Mouse (Mus musculus) megakaryocyte, embryonic 14.5 days (primary cell): ENCODE measurements around the gene Dnajb7. TPM values are rescaled to one million over a fixed set of nuclear protein-coding genes. Genes with fewer than 3 reads are reported as not detected.
A peak's percentile ranks its signal among the peaks of the same experiment; 100 is the strongest.

ENCODE experiments used
- H3K27me3 ChIP-seq: replicated peaks from 2 replicates; pipeline ENCODE3; 2012; ENCODE audit warnings: inconsistent platforms
- H3K36me3 ChIP-seq: replicated peaks from 2 replicates; pipeline ENCODE3; 2012; ENCODE audit warnings: low read length, inconsistent platforms, mixed read lengths
- H3K4me1 ChIP-seq: 2 replicates; pipeline ENCODE4 v1.6.1; 2012; ENCODE audit warnings: inconsistent platforms
- H3K4me3 ChIP-seq: replicated peaks from 2 replicates; pipeline ENCODE3; 2012; ENCODE audit warnings: moderate library complexity, mild to moderate bottlenecking, inconsistent platforms
- H3K9me3 ChIP-seq: 2 replicates; pipeline ENCODE4 v1.6.1; 2012; ENCODE audit warnings: inconsistent platforms
- FLI1 ChIP-seq: IDR thresholded peaks from 2 replicates; pipeline ENCODE4 v1.6.1; 2012; ENCODE audit warnings: low read length, inconsistent platforms, mixed read lengths
- GATA1 ChIP-seq: IDR thresholded peaks from 3 replicates; pipeline ENCODE4 v1.6.1; 2012; ENCODE audit warnings: mixed read lengths, low read length, inconsistent platforms, borderline replicate concordance
- polyA plus RNA-seq: library from polyadenylated mRNA; stranded (reverse); fragments of >175 nt; gene quantifications from 2 replicates; pipeline ENCODE4 v1.2.3, GENCODE M21; 2012; ENCODE audit warnings: low replicate concordance; ENCODE audit not compliant: insufficient read depth

Dnajb7 gene
- polyA plus RNA-seq, 1 experiment, result not detected

DNA sequence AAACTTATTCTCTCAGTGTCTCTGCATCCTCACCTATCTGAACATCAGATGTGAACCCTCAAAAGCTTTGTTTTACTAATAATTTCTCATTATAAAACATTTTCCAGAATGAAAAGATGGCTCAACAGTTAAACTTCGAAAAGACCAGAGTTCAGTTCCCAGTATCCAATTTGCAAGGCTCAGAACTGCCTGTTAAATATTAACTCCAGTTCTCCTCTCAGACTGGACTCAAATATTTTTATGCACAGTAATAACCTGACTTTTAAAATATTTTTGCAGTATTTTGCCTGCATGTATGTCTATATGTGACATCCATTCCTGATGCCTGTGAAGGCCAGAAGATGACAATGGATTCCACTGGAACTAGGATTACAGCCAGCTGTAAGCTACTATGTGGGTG, 39.5 kb downstream of the Dnajb7 start:
- TF ChIP-seq FLI1 (no peak), GATA1 (no peak)
- H3K4me3 ChIP-seq, result no peak overlapping the region
- H3K9me3 ChIP-seq, result no peaks in the 10 kb centered on the region
- no peaks in the 10 kb centered on the region for H3K27me3 ChIP-seq
- peaks cover 3% of the 10 kb centered on the region; the same call in 1 of the 2 replicates for H3K4me1 ChIP-seq
- H3K36me3 ChIP-seq, result peaks cover 99% of the 10 kb centered on the region

DNA sequence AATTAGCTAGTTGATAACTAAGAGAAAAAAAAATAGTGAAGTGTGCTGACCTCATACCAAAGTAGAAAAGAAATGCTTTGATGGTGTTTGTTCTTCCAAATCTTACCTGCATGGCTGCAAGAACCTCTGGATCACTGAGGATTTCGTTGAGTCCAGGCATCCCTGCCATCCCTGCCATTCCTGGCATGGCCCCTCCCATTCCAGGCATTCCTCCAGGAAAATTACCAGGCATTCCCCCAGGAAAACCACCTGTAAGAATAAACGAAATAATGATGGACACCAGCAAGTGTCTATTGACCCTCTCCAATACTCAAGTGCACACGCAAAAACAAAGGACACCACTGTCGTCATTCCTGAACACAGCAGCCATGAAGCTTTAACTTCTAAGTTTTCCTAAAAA, 41.9 kb downstream of the Dnajb7 start:
- H3K9me3 ChIP-seq, result no peaks in the 10 kb centered on the region
- no peak for TF ChIP-seq GATA1
- TF ChIP-seq FLI1, result no peak
- H3K4me1 ChIP-seq, result peaks cover 23% of the 10 kb centered on the region
- no peaks in the 10 kb centered on the region for H3K27me3 ChIP-seq
- peaks cover 85% of the 10 kb centered on the region for H3K36me3 ChIP-seq
- no peak overlapping the region for H3K4me3 ChIP-seq

DNA sequence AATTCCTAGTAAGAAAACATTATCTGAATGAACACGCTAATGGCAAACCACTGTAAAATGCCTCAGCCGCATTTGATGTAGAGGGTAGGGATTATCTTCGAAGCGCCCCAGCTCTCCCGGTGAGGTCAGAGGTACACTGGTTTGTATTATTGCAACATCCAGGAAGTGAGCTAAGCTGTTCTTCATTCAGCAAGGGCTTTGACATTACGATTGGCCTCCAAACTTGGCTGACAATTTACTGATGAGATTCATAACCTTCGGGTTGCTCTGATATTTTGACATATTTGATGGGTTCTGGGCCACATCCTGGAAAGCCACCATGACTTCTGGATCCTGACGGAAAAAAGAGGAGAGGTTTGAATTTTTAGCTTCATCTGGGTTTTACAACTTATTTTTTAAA, 42.9 kb downstream of the Dnajb7 start:
- Histone ChIP-seq H3K9me3 (no peaks in the 10 kb centered on the region), H3K27me3 (no peaks in the 10 kb centered on the region), H3K4me1 (peaks cover 31% of the 10 kb centered on the region), H3K36me3 (peaks cover 76% of the 10 kb centered on the region), H3K4me3 (no peak overlapping the region)
- TF ChIP-seq FLI1 (no peak), GATA1 (no peak)

DNA sequence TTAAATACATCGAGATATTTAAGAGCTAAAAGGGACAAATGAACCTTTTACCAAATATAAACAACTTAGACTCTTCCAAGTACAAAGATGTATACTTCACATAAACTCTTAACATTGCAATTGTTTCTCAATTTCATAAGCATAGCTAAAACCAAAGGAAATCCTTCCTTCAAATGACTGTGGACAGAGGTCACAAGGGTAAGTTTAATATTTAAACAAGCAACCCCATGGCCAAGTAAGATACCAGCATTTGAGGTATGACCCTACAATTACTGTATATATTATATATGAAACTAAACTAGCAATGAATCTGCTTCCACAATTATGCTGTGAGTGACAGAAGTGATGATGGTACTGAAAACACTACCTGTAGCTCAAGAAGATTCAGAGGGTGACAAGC, 43.8 kb downstream of the Dnajb7 start:
- TF ChIP-seq GATA1 (no peak), FLI1 (no peak)
- Histone ChIP-seq H3K9me3 (no peaks in the 10 kb centered on the region), H3K4me3 (no peak overlapping the region), H3K27me3 (no peaks in the 10 kb centered on the region), H3K36me3 (peaks cover 66% of the 10 kb centered on the region), H3K4me1 (peaks cover 41% of the 10 kb centered on the region)

DNA sequence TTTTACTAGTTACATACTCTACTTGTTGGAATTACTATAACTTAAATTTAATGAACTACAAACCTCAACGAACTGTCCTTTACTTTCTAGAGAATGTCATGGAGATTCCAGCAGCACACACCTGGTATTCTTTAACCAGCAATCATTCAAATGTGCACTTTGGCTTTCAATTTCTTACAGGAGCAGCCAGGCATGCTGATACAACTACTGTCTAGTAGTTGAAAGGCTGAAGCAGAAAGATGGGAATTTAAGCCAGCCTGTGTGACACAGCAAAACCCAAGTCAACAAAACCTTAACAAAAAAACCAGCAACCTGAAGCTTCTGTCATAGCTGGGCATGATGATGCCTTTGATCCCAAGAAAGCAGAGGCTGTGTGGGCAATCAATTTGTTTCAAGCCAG, 45.6 kb downstream of the Dnajb7 start:
- Histone ChIP-seq H3K4me3 (no peak overlapping the region), H3K36me3 (peaks cover 52% of the 10 kb centered on the region), H3K4me1 (peaks cover 58% of the 10 kb centered on the region), H3K27me3 (no peaks in the 10 kb centered on the region), H3K9me3 (no peaks in the 10 kb centered on the region)
- TF ChIP-seq GATA1, result no peak
- TF ChIP-seq FLI1, result no peak

DNA sequence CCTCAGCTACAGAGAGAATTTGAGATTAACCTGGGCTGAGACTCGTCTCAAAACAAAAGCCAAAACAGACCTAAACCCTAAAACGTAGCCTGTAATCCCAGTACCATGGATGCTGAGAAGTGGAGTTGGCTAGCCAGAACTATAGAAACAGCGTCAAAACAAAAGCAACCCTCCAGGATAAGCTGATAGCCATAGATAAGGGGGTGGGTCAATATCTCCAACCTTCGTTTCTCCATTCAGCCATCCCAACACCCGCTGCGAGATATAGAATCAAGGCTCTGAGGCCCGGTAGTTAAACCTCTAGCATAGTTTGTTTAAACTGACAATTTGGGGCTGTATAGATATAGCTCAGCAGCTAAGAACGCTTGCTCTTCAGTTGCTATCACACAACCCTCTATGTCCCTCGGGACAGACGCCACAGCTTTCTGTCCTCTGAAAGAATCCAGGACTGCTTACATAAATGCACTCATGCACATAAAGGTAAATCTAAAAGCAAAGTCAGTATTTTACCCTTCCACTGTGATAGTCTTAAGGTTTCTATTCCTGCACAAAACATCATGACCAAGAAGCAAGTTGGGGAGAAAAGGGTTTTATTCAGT, 46.6 kb downstream of the Dnajb7 start:
- TF ChIP-seq FLI1 (no peak), GATA1 (no peak)
- Histone ChIP-seq H3K36me3 (peaks cover 42% of the 10 kb centered on the region), H3K27me3 (no peaks in the 10 kb centered on the region), H3K4me1 (peaks cover 59% of the 10 kb centered on the region), H3K4me3 (peak overlapping the region; percentile 96), H3K9me3 (no peaks in the 10 kb centered on the region)

DNA sequence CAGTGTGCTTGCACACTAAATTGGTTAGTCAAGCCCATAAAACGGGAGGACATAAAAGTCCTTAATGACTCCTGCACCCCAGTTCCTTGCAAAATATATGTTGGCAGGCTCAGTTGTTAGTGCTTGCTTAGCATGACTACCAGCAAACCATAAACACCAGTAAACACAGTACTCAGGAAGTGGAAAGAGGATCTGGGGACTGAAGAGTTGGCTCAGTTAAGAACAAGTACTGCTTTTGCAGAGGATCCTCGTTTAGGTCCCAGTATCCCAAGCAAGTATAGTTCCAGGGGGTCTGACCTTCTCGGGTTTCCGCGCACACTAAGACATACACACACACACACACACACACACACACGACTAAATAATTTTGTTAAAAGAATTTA, 47.1 kb downstream of the Dnajb7 start:
- Histone ChIP-seq H3K4me1 (peaks cover 59% of the 10 kb centered on the region), H3K36me3 (peaks cover 37% of the 10 kb centered on the region), H3K4me3 (peak overlapping the region; percentile 96), H3K9me3 (no peaks in the 10 kb centered on the region), H3K27me3 (no peaks in the 10 kb centered on the region)
- no peak for TF ChIP-seq GATA1

DNA sequence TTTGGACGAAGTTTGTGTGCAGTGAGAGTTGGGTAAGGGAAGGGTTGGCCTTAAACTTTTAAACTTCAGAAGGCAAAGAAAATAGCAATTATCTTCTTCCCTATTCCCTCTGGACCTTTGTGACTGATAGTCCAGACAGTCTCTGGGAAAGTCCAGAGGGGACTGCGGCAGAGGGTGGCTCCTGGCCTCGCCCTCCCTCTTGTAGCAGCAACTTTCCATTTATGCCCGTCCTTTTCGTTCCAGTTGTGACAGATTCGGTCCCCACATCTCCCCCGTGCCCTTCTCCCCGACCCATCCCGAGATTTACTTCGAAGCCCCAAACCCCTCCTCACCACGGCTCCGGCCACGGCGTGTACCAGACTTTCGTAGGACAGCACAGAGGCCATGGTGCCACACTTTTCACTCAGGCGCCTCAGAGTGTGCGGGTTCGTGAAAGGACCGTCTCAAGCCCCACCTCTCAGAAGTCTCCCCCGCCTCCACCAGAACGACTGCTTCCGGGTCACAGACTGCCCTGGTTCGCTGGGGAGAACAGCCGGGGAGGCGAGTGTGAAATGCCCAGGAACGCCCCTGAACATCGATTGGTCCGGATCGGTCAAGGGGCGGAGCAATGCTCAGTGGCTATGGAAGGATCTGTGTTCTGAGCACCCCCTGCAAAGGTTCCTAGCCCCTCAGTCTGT, 47.6 kb downstream of the Dnajb7 start, which contains the start of gene Slc25a17:
Gene Slc25a17 (minus strand): TSS at position 468 of the 677 bp plus-strand sequence.
- TF ChIP-seq FLI1, result no peak
- H3K4me3 ChIP-seq, result peak within 1 kb of the TSS; percentile 96
- H3K36me3 ChIP-seq, result peaks cover 32% of the 10 kb centered on the region
- H3K9me3 ChIP-seq, result no peaks in the 10 kb centered on the region
- H3K4me1 ChIP-seq, result peaks cover 61% of the 10 kb centered on the region
- no peaks in the 10 kb centered on the region for H3K27me3 ChIP-seq

DNA sequence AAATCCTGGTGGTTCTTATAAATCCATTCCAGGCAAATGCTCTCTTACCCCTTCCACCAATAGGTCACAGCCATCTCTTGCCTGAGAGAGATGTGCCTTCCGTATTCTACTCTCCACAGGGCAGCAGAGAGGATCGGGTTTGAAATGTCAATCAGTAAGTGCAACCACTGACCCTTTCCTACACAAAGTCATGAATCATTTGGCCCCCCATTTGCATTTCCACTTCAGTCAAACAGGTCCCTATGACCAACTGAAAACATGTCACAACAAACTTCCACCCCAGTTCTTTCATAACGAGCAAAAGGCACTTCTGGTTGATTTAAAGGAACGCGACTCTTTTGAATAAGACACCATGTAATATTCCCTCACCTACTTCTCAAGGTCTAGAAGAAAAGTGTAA, 48.7 kb downstream of the Dnajb7 start:
- H3K4me3 ChIP-seq, result peak overlapping the region; percentile 96
- H3K27me3 ChIP-seq, result no peaks in the 10 kb centered on the region
- peaks cover 66% of the 10 kb centered on the region for H3K4me1 ChIP-seq
- no peak for TF ChIP-seq FLI1
- TF ChIP-seq GATA1, result no peak
- peaks cover 22% of the 10 kb centered on the region for H3K36me3 ChIP-seq
- no peaks in the 10 kb centered on the region for H3K9me3 ChIP-seq

DNA sequence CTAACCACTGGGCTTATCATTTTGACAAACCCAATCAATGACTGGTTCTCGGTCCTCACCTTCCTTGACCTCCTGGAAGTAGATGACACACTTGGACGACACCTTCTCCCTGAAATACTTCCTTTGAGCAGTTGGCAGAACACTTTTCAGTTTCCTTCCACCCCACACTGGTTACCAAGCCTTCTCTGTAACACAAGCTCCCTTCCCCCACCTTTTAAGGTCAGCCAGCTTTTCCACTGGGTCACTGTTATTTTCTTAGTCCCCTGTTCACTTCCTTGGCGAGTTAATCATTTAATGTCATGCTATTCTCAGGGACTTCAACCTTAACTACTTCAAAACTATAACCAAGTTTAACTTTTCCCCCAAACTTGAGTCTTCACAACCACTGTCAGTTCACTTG, 49.2 kb downstream of the Dnajb7 start:
- Histone ChIP-seq H3K9me3 (no peaks in the 10 kb centered on the region), H3K4me1 (peaks cover 71% of the 10 kb centered on the region), H3K27me3 (no peaks in the 10 kb centered on the region), H3K4me3 (peak overlapping the region; percentile 15), H3K36me3 (peaks cover 22% of the 10 kb centered on the region)
- TF ChIP-seq FLI1, result no peak
- TF ChIP-seq GATA1, result no peak
